Mouse (Mus musculus) lung, adult 2 months (tissue): ENCODE data around the gene Fosb. TPM values are rescaled to one million over a fixed set of nuclear protein-coding genes. Genes with fewer than 3 reads are reported as not detected.

Experiments
- DNase-seq: peaks from one replicate; pipeline ENCODE4 v3.0.0; 2022
- H3K4me1 ChIP-seq: fragments of 200-500 bp; 2 replicates; pipeline ENCODE4 v1.6.1; 2011; ENCODE audit warnings: low read length; ENCODE audit not compliant: control insufficient read depth, insufficient read depth
- H3K4me3 ChIP-seq: fragments of 200-500 bp; replicated peaks from 2 replicates; pipeline ENCODE3; 2011; ENCODE audit warnings: low read depth, mild to moderate bottlenecking, control low read depth, low read length; ENCODE audit errors: extremely low read depth
- CTCF ChIP-seq: fragments of 200-500 bp; IDR thresholded peaks from 2 replicates; pipeline ENCODE4 v1.5.1; 2011; ENCODE audit warnings: mild to moderate bottlenecking, low read length, control low read depth; ENCODE audit not compliant: insufficient read depth
- POLR2A ChIP-seq: fragments of 200-500 bp; IDR thresholded peaks from 2 replicates; pipeline ENCODE4 v1.6.1; 2011; ENCODE audit warnings: low read depth, mild to moderate bottlenecking, control low read depth, low read length, borderline replicate concordance; ENCODE audit errors: extremely low read depth
- WGBS: fragments of 180-500 bp; shearing (Covaris S2); methylation state at CpG from one replicate; pipeline ENCODE4 v1.1.7; 2018; 5-methylcytosine and 5-hydroxymethylcytosine counted together
- polyA plus RNA-seq: library from polyadenylated mRNA; depleted of rRNA; stranded (reverse); fragments of >200 nt; gene quantifications from 2 replicates; pipeline ENCODE4 v1.2.3, GENCODE M21; 2012

The Fosb gene
- polyA plus RNA-seq, 1 experiment = 4.0 TPM

DNA sequence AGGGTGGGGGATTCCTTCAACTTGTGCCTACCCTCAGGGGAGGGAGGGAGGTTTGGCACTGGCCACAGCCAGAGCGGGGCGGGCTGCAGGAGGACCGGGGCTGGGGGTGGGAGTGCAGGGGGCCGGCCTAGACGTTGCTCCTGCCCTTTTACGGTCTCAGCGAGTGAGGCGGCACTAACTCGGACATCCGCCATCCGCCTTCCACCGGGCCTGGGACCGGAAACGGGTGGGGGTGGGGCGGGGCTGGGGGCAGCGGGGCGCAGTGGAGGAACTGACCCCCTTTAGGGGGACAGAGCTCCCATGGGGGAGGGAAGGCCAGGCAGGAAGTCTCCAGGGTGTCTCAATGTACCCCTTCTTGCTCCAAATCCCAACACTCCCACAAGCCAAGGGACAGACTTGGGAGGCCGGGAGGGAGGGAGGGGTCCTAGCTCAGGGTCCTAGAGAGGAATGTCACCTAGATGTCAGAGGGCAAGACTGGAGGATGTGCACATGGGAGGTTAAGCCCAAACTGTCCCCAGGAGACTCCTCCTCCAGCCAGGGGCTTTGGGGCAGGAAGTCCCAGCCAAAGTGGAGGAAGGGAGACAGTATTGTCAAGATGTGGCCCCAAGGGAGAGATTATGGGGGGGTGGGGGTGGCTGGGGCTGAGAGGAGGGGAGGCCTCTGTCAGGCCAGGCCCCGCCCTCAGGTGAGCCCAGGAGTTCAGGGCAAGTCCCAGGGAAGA lies 40.0 kb downstream of the Fosb start:
- TF ChIP-seq CTCF (no peak), POLR2A (peak; percentile 40; the same call in 1 of the 2 replicates)
- peak; percentile 57 for DNase-seq
- peaks cover 25% of the 10 kb centered on the region for H3K4me1 ChIP-seq
- 0% methylated on average over 19 of the region's 19 CpGs for WGBS
- H3K4me3 ChIP-seq = peak overlapping the region; percentile 90

DNA sequence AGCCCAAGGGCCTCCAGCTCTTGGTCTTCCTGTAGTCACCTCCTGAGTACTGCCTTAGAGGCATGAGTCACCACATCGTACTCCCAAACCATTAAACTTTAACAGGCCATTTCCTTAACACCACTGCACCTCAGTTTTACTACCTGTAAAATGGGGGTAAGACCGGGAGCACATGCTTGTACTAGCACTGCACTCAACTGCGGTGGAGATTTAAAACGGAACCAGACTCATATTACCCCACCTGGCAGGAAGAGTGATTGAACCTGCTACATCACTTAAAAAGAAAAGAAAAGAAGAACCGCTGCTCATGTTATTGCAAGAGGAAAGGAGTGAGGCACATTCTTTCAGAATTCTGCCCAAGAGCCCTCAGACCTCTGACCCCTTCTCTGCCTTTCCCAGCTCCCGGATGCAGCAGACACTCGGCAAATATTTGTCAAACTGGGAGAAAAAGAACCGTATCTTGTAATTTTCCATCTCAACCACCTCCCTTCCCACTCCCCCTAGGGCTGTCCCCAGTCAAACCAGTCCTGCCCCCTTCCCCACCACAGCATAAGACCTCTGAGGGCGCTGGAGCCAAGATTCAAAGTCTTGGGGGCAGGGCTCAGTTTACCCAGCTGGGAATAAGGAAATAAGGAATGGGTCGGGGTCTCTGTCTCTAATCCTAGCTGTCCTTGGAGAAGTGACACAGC lies 40.7 kb downstream of the Fosb start:
- Histone ChIP-seq H3K4me1 (peaks cover 25% of the 10 kb centered on the region), H3K4me3 (peak overlapping the region; percentile 90)
- no peak for DNase-seq
- 7% methylated on average over 10 of the region's 10 CpGs for WGBS
- TF ChIP-seq POLR2A (no peak), CTCF (no peak)

DNA sequence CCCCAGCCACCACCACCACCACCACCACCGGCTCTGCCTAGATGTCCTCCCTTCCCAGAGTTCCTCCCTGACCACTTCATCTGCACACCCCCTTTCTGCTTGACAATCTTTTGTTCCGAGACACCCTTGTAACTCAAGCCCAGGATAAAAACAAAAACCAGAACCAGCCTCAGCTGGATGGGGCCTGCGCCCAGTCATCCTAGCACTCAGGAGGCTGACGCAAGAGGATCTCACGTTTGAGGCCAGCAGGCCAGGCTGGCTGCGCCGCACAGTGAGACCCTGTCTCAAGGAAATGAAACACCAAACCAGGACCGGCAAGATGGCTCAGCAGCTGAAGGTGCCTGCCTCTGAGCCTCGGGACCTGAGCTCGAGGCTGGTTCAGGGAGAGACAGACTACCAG lies 42.8 kb downstream of the Fosb start:
- H3K4me1 ChIP-seq = peaks cover 25% of the 10 kb centered on the region
- TF ChIP-seq POLR2A (no peak; the same call in 1 of the 2 replicates), CTCF (no peak)
- H3K4me3 ChIP-seq = no peak overlapping the region
- 31% methylated on average over 10 of the region's 10 CpGs for WGBS
- DNase-seq = peak; percentile 45

DNA sequence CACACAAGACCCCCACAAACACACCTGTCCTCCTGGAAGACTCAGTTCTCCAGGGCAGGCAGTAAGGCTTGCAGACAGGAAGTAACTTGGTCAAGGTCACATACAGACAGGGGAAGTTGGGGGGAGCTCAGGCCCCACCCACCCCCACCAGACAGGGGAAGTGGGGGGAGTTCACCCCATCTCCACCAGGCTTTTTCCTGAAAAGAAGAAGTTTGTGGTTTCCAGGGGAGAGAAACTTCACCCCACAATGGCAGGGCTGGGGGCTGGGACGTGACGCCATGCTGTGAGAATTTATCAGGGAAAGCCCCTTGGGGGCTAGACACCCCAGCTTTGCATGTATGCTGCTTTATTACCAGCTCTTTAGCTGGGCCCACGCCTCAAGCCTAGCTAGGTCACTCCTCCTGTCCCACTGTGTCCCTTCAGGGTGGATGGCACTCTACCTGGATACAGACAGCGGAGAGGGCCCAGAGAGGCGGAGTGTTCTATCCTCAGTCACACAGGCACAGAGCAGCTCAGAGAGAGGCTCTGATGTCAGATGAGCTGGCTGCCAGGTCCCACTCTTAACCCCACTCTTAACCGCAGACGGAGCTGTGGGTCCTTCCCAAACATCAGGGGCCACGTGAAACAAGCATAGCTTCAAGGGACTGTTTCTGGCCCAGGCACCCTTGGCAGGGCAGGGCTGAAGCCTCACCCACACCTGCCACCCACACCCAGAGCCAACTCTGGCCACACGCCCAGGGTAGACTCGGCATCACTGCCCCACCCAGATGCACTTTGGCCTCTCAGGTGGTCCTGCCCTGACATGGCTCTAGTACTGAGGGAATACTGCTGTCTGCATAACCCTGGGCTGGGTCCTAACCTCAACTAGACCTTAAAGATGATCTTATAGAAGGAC lies 43.7 kb downstream of the Fosb start:
- no peak for DNase-seq
- TF ChIP-seq CTCF (no peak), POLR2A (no peak)
- H3K4me3 ChIP-seq = no peak overlapping the region
- peaks cover 25% of the 10 kb centered on the region for H3K4me1 ChIP-seq
- WGBS = 43% methylated on average over 10 of the region's 10 CpGs

DNA sequence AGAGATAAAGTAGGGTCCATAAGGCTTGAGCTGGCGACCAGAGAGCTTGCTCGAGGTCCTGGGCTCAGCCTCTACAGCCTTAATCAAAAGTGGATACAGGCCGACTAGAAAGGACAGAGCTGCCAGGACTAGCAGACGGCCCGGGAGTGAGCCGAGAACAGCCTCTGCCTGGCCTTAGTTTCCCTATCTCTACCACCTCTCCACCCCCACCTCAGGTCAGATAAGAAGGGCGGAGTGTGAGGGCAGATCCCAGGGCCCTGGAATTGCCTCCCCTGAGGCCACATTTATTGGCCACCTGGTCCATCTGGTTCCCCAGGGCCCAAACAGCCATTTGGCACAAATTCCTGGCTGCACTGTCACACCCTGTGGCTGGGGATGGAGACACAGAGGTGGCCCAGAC lies 44.7 kb downstream of the Fosb start:
- no peak for DNase-seq
- peaks cover 25% of the 10 kb centered on the region for H3K4me1 ChIP-seq
- TF ChIP-seq CTCF (no peak), POLR2A (no peak)

DNA sequence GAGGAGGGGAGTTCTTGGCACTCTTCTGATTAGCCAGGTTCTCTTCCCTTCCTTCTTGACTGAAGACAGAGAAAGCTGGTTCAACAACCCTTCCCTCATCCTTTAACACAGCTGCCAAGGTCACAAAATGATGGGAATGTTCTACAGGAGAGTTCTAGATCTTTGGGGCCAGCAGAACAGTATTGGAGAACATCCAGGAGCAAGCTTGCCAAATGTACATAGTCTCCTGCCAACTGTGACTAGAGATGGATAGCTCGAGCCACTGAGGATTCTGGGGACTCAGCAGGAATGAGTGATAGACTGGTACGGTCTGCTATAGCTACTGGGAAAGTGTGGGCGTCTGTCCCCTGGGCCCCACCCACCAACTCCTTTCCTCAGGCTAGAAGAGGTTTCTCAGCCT lies 51.5 kb downstream of the Fosb start:
- WGBS = 26% methylated on average over 3 of the region's 3 CpGs
- Histone ChIP-seq H3K4me1 (no peaks in the 10 kb centered on the region; the same call in 1 of the 2 replicates), H3K4me3 (no peak overlapping the region)
- DNase-seq = no peak
- TF ChIP-seq CTCF (no peak), POLR2A (no peak)

More for the DNA sequence above, 44.7 kb downstream of the Fosb start:
- WGBS = 67% methylated on average over 7 of the region's 7 CpGs
- no peak overlapping the region for H3K4me3 ChIP-seq

DNA sequence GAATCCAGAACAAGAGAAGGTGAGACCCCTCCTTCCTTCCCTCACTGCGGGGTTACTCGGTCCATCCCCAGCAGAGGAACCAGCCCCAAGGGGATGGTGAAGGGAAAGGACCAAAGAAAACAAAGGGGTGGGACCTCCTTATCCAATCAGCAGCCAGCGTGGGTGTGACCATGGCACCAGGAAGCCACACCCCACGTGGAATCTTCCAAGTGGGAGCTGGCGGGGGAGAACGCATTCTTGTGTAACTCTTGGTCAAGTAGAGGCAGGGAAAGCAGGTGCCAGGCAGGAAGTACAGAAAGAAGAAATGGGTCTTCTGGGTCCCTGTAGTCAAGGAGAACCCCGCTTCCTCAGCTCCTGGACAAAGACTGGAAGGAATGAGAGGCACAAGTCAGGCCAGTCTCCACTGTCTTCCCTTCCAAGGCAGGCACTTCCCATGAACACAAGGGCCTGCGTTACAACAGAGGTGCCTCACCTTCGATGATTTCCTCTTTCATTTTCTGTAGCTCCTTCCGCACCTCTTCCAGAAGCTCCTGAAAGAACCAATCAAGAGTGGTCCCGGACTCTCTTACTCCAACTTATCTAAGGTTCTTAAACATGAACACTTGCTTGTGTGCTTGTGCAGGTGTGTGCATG lies 52.3 kb downstream of the Fosb start:
- WGBS = 30% methylated on average over 11 of the region's 11 CpGs
- DNase-seq = peak; percentile 81
- TF ChIP-seq CTCF = no peak
- TF ChIP-seq POLR2A = 0 out of 2 replicates have a peak, but pooled peaks have one; percentile 31

DNA sequence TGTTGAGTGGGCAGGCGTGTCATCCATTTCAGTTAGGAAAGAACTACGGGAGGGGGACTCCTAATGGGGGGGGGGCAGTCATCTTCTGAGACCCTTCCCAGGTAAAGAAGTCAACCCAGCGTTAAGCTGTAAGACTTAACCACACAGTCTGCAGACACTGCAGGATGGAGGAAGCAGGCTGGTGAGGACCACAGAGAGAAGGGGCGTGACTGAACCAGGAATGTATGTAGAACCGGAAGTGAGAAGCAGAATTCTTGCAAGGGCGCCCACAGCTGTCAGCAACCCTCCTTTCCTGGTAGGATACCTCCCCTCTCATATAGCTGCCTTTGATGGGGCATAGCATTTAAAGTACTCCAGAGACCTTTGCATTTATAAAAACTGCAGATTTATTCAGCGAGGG lies 53.3 kb downstream of the Fosb start:
- H3K4me1 ChIP-seq = no peaks in the 10 kb centered on the region; the same call in 1 of the 2 replicates
- 72% methylated on average over 7 of the region's 7 CpGs for WGBS
- no peak overlapping the region for H3K4me3 ChIP-seq
- TF ChIP-seq CTCF = no peak
- TF ChIP-seq POLR2A = no peak
- no peak for DNase-seq

More for the DNA sequence above, 52.3 kb downstream of the Fosb start:
- H3K4me3 ChIP-seq = peak overlapping the region; percentile 11
- no peaks in the 10 kb centered on the region; the same call in 1 of the 2 replicates for H3K4me1 ChIP-seq

DNA sequence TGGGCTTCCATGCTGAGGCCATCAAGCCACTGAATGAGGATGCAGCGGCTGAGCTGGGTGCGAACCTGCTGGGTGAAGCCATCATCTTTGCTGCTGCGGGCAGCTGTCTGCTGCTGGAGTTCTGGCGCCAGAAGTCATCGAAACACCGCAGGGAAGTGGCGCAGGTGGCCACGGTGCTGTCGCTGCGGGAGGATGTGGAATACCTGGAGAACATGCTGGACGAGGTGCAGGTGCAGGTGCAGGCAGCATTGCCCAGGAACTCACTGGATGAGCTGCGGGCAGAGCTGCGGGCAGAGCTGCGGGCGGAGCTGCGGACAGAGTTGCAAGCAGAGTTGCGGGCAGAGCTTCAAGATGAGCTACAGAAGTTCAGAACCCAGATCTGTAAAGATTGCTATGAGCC lies 54.5 kb downstream of the Fosb start:
- no peak for TF ChIP-seq POLR2A
- no peak for TF ChIP-seq CTCF
- DNase-seq = no peak
- WGBS = 91% methylated on average over 17 of the region's 17 CpGs
- Histone ChIP-seq H3K4me3 (no peak overlapping the region), H3K4me1 (no peaks in the 10 kb centered on the region; the same call in 1 of the 2 replicates)
